Mouse (Mus musculus): ENCODE measurements around the gene Nek1.

DNA sequence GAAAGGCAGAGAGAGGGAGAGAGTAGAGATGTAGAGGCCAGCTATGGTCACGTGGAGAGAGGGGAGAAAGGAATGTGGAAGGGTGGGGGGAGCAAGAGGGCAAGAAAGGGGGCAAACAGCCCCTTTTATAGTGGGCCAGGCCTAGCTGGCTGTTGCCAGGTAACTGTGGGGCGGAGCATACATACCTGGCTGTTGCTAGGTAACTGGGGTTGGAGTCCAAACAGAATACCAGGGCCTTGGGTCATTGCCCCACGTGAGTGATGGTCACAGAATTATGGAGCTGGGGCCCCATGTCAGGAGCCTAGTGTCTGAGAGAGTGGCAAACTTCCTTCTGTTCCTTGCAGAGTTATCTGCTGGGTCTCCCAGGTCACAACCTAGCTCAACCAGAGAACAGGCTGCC, 149.3 kb downstream of the Nek1 start:
- TF ChIP-seq UBTF (IDR thresholded peaks at IDR 0.05; ENCODE audit: borderline replicate concordance, insufficient read depth, low read depth, low read length) (no peak), MAZ (IDR thresholded peaks at IDR 0.05; ENCODE audit: low read depth, low read length) (no peak), KAT2A (conservative IDR thresholded peaks at IDR 0.05; ENCODE audit: low read depth, low read length) (no peak), ZNF384 (IDR thresholded peaks at IDR 0.05; ENCODE audit: low read depth, low read length) (no peak), CHD1 (IDR thresholded peaks at IDR 0.05; ENCODE audit: low read depth, low read length) (no peak), TAL1 (IDR thresholded peaks at IDR 0.05; ENCODE audit: low read length) (no peak), EP300 (IDR thresholded peaks at IDR 0.05; ENCODE audit: low read depth in 1 of 2, low read length in 2 of 2) (no peak), RAD21 (IDR thresholded peaks at IDR 0.05; ENCODE audit: low read depth, low read length) (no peak), MAFK (IDR thresholded peaks at IDR 0.05; ENCODE audit: borderline replicate concordance, low read depth, low read length) (no peak), CTCF (IDR thresholded peaks at IDR 0.05 in 2 of 3, conservative IDR thresholded peaks at IDR 0.05 in 1 of 3; ENCODE audit: control insufficient read depth in 1 of 3, insufficient read depth in 1 of 3, low read depth in 2 of 3, low read length in 3 of 3, poor library complexity in 1 of 3, severe bottlenecking in 1 of 3) (no peak), POLR2AphosphoS2 (IDR thresholded peaks at IDR 0.05; ENCODE audit: low read length) (no peak), POLR2A (IDR thresholded peaks at IDR 0.05; ENCODE audit: control insufficient read depth in 1 of 2, insufficient read depth in 1 of 2, low read depth in 1 of 2, low read length in 2 of 2, poor library complexity in 1 of 2) (no peak), ELF1 (IDR thresholded peaks at IDR 0.05; ENCODE audit: low read depth, low read length) (no peak), USF1 (IDR thresholded peaks at IDR 0.05; ENCODE audit: low read depth, low read length) (no peak)

Measured in MEL (cell line).